Mouse (Mus musculus) thymus, adult 2 months (tissue): Measurements from ENCODE around the gene Tnfrsf22.

Source experiments
- CTCF ChIP-seq: fragments of 200-500 bp; IDR thresholded peaks from 2 replicates; pipeline ENCODE4 v1.5.1; 2012; ENCODE audit warnings: mild to moderate bottlenecking, control low read depth, low read length, moderate library complexity, borderline replicate concordance; ENCODE audit not compliant: control insufficient read depth, poor library complexity, insufficient read depth; ENCODE audit errors: extremely low read depth
- POLR2A ChIP-seq: fragments of 200-500 bp; IDR thresholded peaks from 2 replicates; pipeline ENCODE4 v1.6.1; 2012; ENCODE audit warnings: mild to moderate bottlenecking, low read length, control low read depth, moderate library complexity; ENCODE audit not compliant: control insufficient read depth, poor library complexity, insufficient read depth; ENCODE audit errors: extremely low read depth

DNA sequence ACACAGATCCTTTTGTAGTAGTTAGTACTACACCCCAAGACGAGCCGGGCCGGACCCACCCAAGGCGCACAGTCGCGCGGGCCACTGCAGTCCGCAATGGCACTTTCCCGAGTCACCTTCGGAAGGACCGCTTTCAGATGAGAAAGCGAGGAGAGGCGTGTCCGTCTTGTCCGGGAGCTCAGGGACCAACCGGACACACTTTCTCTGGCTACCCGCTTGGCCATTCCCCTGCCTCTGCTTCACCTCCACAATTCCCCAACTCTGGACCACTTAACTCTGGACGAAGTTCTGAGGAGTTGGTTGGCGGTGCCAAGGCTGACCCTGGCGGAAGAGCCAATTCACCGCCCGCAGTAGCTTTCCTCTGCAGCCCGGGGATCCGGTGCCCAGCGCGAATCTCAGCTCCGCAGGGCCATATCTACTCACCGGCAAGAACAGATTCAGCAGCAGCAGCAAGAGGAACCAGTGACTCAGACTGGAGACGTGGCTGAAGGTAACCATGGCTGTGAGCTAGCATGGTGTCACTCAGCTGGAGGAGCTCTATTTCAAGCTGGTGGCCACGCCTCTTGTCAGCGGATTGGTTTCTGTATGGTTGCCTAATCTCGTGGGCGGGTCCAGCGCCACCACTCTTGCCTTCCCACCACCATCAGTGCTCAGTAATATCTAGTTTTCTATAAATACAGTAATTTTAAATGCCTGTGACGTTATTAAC lies 36.1 kb upstream of the Tnfrsf22 start, which contains the start of gene Tnfrsf23:
- TF ChIP-seq CTCF (no peak), POLR2A (no peak)
